Mouse (Mus musculus) myocyte (in vitro differentiated cells): ENCODE results near the gene Slc39a1. TPM values are rescaled to one million over a fixed set of nuclear protein-coding genes. Genes with fewer than 3 reads are reported as not detected.

Experiments used
- H3K27me3 ChIP-seq: one replicate; pipeline ENCODE4 v1.6.1; 2011; ENCODE audit not compliant: control insufficient read depth, insufficient read depth, insufficient read length
- H3K36me3 ChIP-seq: one replicate; pipeline ENCODE4 v1.6.1; 2011; ENCODE audit not compliant: control insufficient read depth, insufficient read depth
- H3K4me2 ChIP-seq: one replicate; pipeline ENCODE4 v1.6.1; 2011; ENCODE audit warnings: low read depth, control low read depth
- H3K4me3 ChIP-seq: one replicate; pipeline ENCODE4 v1.5.1; 2011; ENCODE audit warnings: mild to moderate bottlenecking, control low read depth, moderate library complexity
- H3K79me2 ChIP-seq: one replicate; pipeline ENCODE4 v1.6.1; 2011; ENCODE audit not compliant: control insufficient read depth, insufficient read depth
- H3ac ChIP-seq: one replicate; pipeline ENCODE4 v1.6.1; 2011; ENCODE audit not compliant: control insufficient read depth, insufficient read length
- CEBPB ChIP-seq: IDR thresholded peaks from 2 replicates; pipeline ENCODE4 v1.6.1; 2011; ENCODE audit warnings: mild to moderate bottlenecking, moderate library complexity; ENCODE audit not compliant: poor library complexity, insufficient read depth, severe bottlenecking
- E2F4 ChIP-seq: IDR thresholded peaks from one replicate; pipeline ENCODE4 v1.6.1; 2011; ENCODE audit warnings: mild to moderate bottlenecking, control low read depth, moderate library complexity; ENCODE audit not compliant: insufficient read depth
- MAX ChIP-seq: IDR thresholded peaks from one replicate; pipeline ENCODE4 v1.6.1; 2011; ENCODE audit warnings: low read depth, mild to moderate bottlenecking, control low read depth
- MYOD1 ChIP-seq, 3 experiments: IDR thresholded peaks; one replicate each; pipeline ENCODE4 v1.6.1; 2011; ENCODE audit warnings: control low read depth in 2 of 3, low read depth in 2 of 3, mild to moderate bottlenecking in 2 of 3, moderate library complexity in 1 of 3; ENCODE audit not compliant: insufficient read length in 2 of 3, control insufficient read depth in 1 of 3
- MYOG ChIP-seq, 3 experiments: IDR thresholded peaks; one replicate each; pipeline ENCODE4 v1.6.1; 2011; ENCODE audit warnings: control low read depth in 2 of 3, low read depth in 2 of 3, mild to moderate bottlenecking in 2 of 3; ENCODE audit not compliant: insufficient read length in 2 of 3, control insufficient read depth in 1 of 3, insufficient read depth in 1 of 3
- POLR2A ChIP-seq: IDR thresholded peaks from one replicate; pipeline ENCODE4 v1.6.1; 2011; ENCODE audit warnings: low read depth, mild to moderate bottlenecking, control low read depth, moderate library complexity; ENCODE audit not compliant: insufficient read length
- POLR2AphosphoS2 ChIP-seq: IDR thresholded peaks from one replicate; pipeline ENCODE4 v1.6.1; 2011; ENCODE audit warnings: low read depth, control low read depth; ENCODE audit not compliant: insufficient read length
- REST ChIP-seq: IDR thresholded peaks from one replicate; pipeline ENCODE4 v1.6.1; 2011; ENCODE audit warnings: mild to moderate bottlenecking, control low read depth, moderate library complexity; ENCODE audit not compliant: insufficient read depth, insufficient read length
- SRF ChIP-seq: IDR thresholded peaks from one replicate; pipeline ENCODE4 v1.6.1; 2011; ENCODE audit warnings: low read depth; ENCODE audit not compliant: control insufficient read depth, insufficient read length
- TCF12 ChIP-seq: IDR thresholded peaks from one replicate; pipeline ENCODE4 v1.6.1; 2011; ENCODE audit warnings: mild to moderate bottlenecking, control low read depth; ENCODE audit not compliant: poor library complexity, insufficient read depth, severe bottlenecking
- TCF3 ChIP-seq: IDR thresholded peaks from one replicate; pipeline ENCODE4 v1.6.1; 2011; ENCODE audit warnings: low read depth, control low read depth; ENCODE audit not compliant: insufficient read length
- USF1 ChIP-seq: IDR thresholded peaks from one replicate; pipeline ENCODE4 v1.6.1; 2011; ENCODE audit warnings: low read depth, mild to moderate bottlenecking, control low read depth, moderate library complexity
- polyA plus RNA-seq: library from polyadenylated mRNA; unstranded; fragments of >200 nt; fragmentation: generic; extraction: Trizol; gene quantifications from one replicate; pipeline ENCODE4 v1.2.1, GENCODE M21; 2012; ENCODE audit warnings: missing spikeins

Gene Slc39a1
- polyA plus RNA-seq, 1 experiment = 111 TPM

- Histone ChIP-seq H3K27me3 (no peaks in the 10 kb centered on the region), H3K4me2 (no peak overlapping the region), H3ac (no peak overlapping the region), H3K79me2 (no peaks in the 10 kb centered on the region), H3K4me3 (no peak overlapping the region), H3K36me3 (no peaks in the 10 kb centered on the region)
- TF ChIP-seq REST = no peak
- no peak for TF ChIP-seq POLR2AphosphoS2
- no peak for TF ChIP-seq CEBPB
- no peak for TF ChIP-seq TCF12
- TF ChIP-seq USF1 = no peak
- TF ChIP-seq SRF = no peak
- TF ChIP-seq MYOG (IDR thresholded peaks at IDR 0.05; ENCODE audit: control insufficient read depth in 1 of 3, insufficient read depth in 1 of 3, insufficient read length in 2 of 3, low read depth in 2 of 3) = no peak
- TF ChIP-seq MYOD1 (IDR thresholded peaks at IDR 0.05; ENCODE audit: control insufficient read depth in 1 of 3, insufficient read length in 2 of 3, low read depth in 2 of 3) = no peak
- TF ChIP-seq TCF3 = no peak
- no peak for TF ChIP-seq E2F4
- TF ChIP-seq MAX = no peak
- TF ChIP-seq POLR2A = no peak
Measured at GRCm38 (mm10) chr3:90224331-90224730, 23.6 kb upstream of the Slc39a1 start.

- Histone ChIP-seq H3K79me2 (peaks cover 8% of the 10 kb centered on the region), H3K4me3 (peak overlapping the region; percentile 92), H3ac (peak overlapping the region; percentile 3), H3K4me2 (peak overlapping the region; percentile 87), H3K36me3 (peaks cover 15% of the 10 kb centered on the region), H3K27me3 (no peaks in the 10 kb centered on the region)
- TF ChIP-seq POLR2A = no peak
- no peak for TF ChIP-seq CEBPB
- no peak for TF ChIP-seq MAX
- no peak for TF ChIP-seq E2F4
- no peak for TF ChIP-seq MYOD1 (IDR thresholded peaks at IDR 0.05; ENCODE audit: control insufficient read depth in 1 of 3, insufficient read length in 2 of 3, low read depth in 2 of 3)
- TF ChIP-seq USF1 = no peak
- TF ChIP-seq TCF12 = no peak
- TF ChIP-seq SRF = no peak
- no peak for TF ChIP-seq TCF3
- TF ChIP-seq REST = no peak
- no peak for TF ChIP-seq MYOG (IDR thresholded peaks at IDR 0.05; ENCODE audit: control insufficient read depth in 1 of 3, insufficient read depth in 1 of 3, insufficient read length in 2 of 3, low read depth in 2 of 3)
- no peak for TF ChIP-seq POLR2AphosphoS2
Measured at GRCm38 (mm10) chr3:90231075-90231474, 16.9 kb upstream of the Slc39a1 start.

GRCm38 (mm10) chr3:90231507-90232333 is 16.3 kb upstream of the Slc39a1 start, which contains the start of gene Jtb:
Gene Jtb (plus strand): TSS chr3:90231597.
- Histone ChIP-seq H3K27me3 (no peaks in the 10 kb centered on the region), H3ac (peak within 1 kb of the TSS; percentile 3), H3K79me2 (peaks cover 8% of the 10 kb centered on the region), H3K4me3 (peak within 1 kb of the TSS; percentile 92), H3K4me2 (peak within 1 kb of the TSS; percentile 87), H3K36me3 (peaks cover 15% of the 10 kb centered on the region)
- no peak for TF ChIP-seq REST
- TF ChIP-seq MYOD1 (IDR thresholded peaks at IDR 0.05; ENCODE audit: control insufficient read depth in 1 of 3, insufficient read length in 2 of 3, low read depth in 2 of 3) = peak; percentile 8 to 90 (median 87)
- no peak for TF ChIP-seq TCF3
- TF ChIP-seq USF1 = peak; percentile 87
- no peak for TF ChIP-seq CEBPB
- no peak for TF ChIP-seq MAX
- TF ChIP-seq E2F4 = no peak
- peak; percentile 96 for TF ChIP-seq POLR2A
- TF ChIP-seq TCF12 = no peak
- peak in 2 of 3 experiments; percentile 79 to 80 for TF ChIP-seq MYOG (IDR thresholded peaks at IDR 0.05; ENCODE audit: control insufficient read depth in 1 of 3, insufficient read depth in 1 of 3, insufficient read length in 2 of 3, low read depth in 2 of 3)
- peak; percentile 92 for TF ChIP-seq POLR2AphosphoS2
- TF ChIP-seq SRF = no peak

- H3K4me3 ChIP-seq = no peak overlapping the region
- H3K36me3 ChIP-seq = no peaks in the 10 kb centered on the region
- H3K27me3 ChIP-seq = no peaks in the 10 kb centered on the region
- no peaks in the 10 kb centered on the region for H3K79me2 ChIP-seq
- no peak for TF ChIP-seq E2F4
- TF ChIP-seq SRF = no peak
- no peak for TF ChIP-seq TCF3
- no peak for TF ChIP-seq MAX
- TF ChIP-seq MYOG (IDR thresholded peaks at IDR 0.05; ENCODE audit: control insufficient read depth in 1 of 3, insufficient read depth in 1 of 3, insufficient read length in 2 of 3, low read depth in 2 of 3) = no peak
- no peak for TF ChIP-seq CEBPB
- no peak for TF ChIP-seq MYOD1 (IDR thresholded peaks at IDR 0.05; ENCODE audit: control insufficient read depth in 1 of 3, insufficient read length in 2 of 3, low read depth in 2 of 3)
- TF ChIP-seq REST = no peak
- no peak for TF ChIP-seq TCF12
- no peak for TF ChIP-seq USF1
- no peak overlapping the region for H3K4me2 ChIP-seq
- no peak overlapping the region for H3ac ChIP-seq
Measured at GRCm38 (mm10) chr3:90241251-90241650, 6.7 kb upstream of the Slc39a1 start.
